Mouse (Mus musculus) testis, adult 2 months (tissue): Measurements from ENCODE around the gene Epm2a.

Experiments used
- CTCF ChIP-seq: fragments of 200-500 bp; IDR thresholded peaks from 2 replicates; pipeline ENCODE4 v1.5.1; 2012; ENCODE audit warnings: low read depth, mild to moderate bottlenecking, inconsistent platforms, low read length, moderate library complexity; ENCODE audit not compliant: control insufficient read depth, insufficient read depth, insufficient replicate concordance
- POLR2A ChIP-seq: fragments of 200-500 bp; IDR thresholded peaks from 2 replicates; pipeline ENCODE4 v1.6.1; 2012; ENCODE audit warnings: low read depth, mild to moderate bottlenecking, inconsistent platforms, low read length, moderate library complexity; ENCODE audit not compliant: control insufficient read depth

GRCm38 (mm10) chr10:11410926-11411325, 67.7 kb downstream of the Epm2a start:
- TF ChIP-seq CTCF (no peak), POLR2A (no peak)
